Mouse (Mus musculus) midbrain, postnatal 0 days (tissue): ENCODE data around the gene Ankfy1. TPM values are rescaled to one million over a fixed set of nuclear protein-coding genes. Genes with fewer than 3 reads are reported as not detected.
"Not testable (repeated sequence)": the region's sequence is repeated elsewhere in the genome, so short reads cannot be mapped to it uniquely, and the experiment has no call there.

Experiments
- ATAC-seq: fragments of 200-750 bp; cut with Nextera tagmentation; 2 replicates; pipeline ENCODE4 v1.8.0; 2017; ENCODE audit warnings: moderate number of reproducible peaks, mild to moderate bottlenecking, moderate TSS enrichment, moderate library complexity; ENCODE audit not compliant: low FRiP score
- DNase-seq: peaks from one replicate; pipeline ENCODE4 v3.0.0-alpha.2; 2015; ENCODE audit warnings: low spot score
- H3K27ac ChIP-seq: fragments of 300-500 bp; sonication (generic); 2 replicates; pipeline ENCODE4 v1.5.1; 2014; ENCODE audit warnings: low read depth, mild to moderate bottlenecking, low read length, mixed read lengths
- H3K27me3 ChIP-seq: fragments of 300-500 bp; sonication (generic); 2 replicates; pipeline ENCODE4 v1.6.1; 2014; ENCODE audit warnings: low read length, control low read depth, mixed read lengths; ENCODE audit not compliant: insufficient read depth
- H3K36me3 ChIP-seq: fragments of 300-500 bp; sonication (generic); 2 replicates; pipeline ENCODE4 v1.6.1; 2014; ENCODE audit warnings: low read length, control low read depth, mixed read lengths; ENCODE audit not compliant: insufficient read depth
- H3K4me1 ChIP-seq: fragments of 300-500 bp; sonication (generic); 2 replicates; pipeline ENCODE4 v1.6.1; 2014; ENCODE audit warnings: mild to moderate bottlenecking, control low read depth, antibody characterized with exemption, low read length, mixed read lengths; ENCODE audit not compliant: insufficient read depth
- H3K4me2 ChIP-seq: fragments of 300-500 bp; sonication (generic); 2 replicates; pipeline ENCODE4 v1.6.1; 2014; ENCODE audit warnings: low read depth, mild to moderate bottlenecking, low read length, mixed read lengths; ENCODE audit not compliant: poor library complexity, severe bottlenecking
- H3K4me3 ChIP-seq: fragments of 300-500 bp; sonication (generic); 2 replicates; pipeline ENCODE4 v1.5.1; 2014; ENCODE audit warnings: low read depth, mild to moderate bottlenecking, low read length, moderate library complexity
- H3K9ac ChIP-seq: fragments of 300-500 bp; sonication (generic); replicated peaks from 2 replicates; pipeline ENCODE4 v1.6.1; 2014; ENCODE audit warnings: mild to moderate bottlenecking, low read length, moderate library complexity, mixed read lengths; ENCODE audit not compliant: poor library complexity, severe bottlenecking
- H3K9me3 ChIP-seq: fragments of 300-500 bp; sonication (generic); 2 replicates; pipeline ENCODE4 v1.6.1; 2016; ENCODE audit warnings: low read length, control low read depth
- CTCF ChIP-seq: IDR thresholded peaks from 2 replicates; pipeline ENCODE4 v1.5.1; 2016; ENCODE audit warnings: antibody characterized with exemption, mild to moderate bottlenecking
- WGBS: fragments of 180-500 bp; shearing (Covaris S2); extraction: QIAGEN DNeasy Blood & Tissue Kit; methylation state at CpG from one replicate; pipeline ENCODE4 v1.1.7; 2014; 5-methylcytosine and 5-hydroxymethylcytosine counted together
- polyA plus RNA-seq: library from polyadenylated mRNA; unstranded; fragments of >200 nt; fragmentation: Nextera tagmentation; extraction: Ambion mirVana; gene quantifications from 2 replicates; pipeline ENCODE4 v1.2.1, GENCODE M21; 2015
- total RNA-seq: library from RNA; depleted of rRNA; stranded (reverse); fragments of >200 nt; gene quantifications from 2 replicates; pipeline ENCODE4 v1.2.3, GENCODE M21; 2014

Gene Ankfy1
- total and polyA plus RNA-seq, 2 experiments from 2014 or later = 19.6 to 48.1 TPM

- no peak overlapping the region for H3K4me3 ChIP-seq
- no peaks in the 10 kb centered on the region for H3K9me3 ChIP-seq
- DNase-seq (no peak), ATAC-seq (no peak)
- no peak overlapping the region for H3K9ac ChIP-seq
- WGBS = 97% methylated on average over 2 of the region's 2 CpGs
- no peak overlapping the region for H3K27ac ChIP-seq
- no peak overlapping the region for H3K4me2 ChIP-seq
- no peaks in the 10 kb centered on the region for H3K36me3 ChIP-seq
- no peaks in the 10 kb centered on the region for H3K27me3 ChIP-seq
- no peak for TF ChIP-seq CTCF
- H3K4me1 ChIP-seq = 0 out of 2 replicates have a peak, but pooled peaks cover 5% of the 10 kb centered on the region
Observed at GRCm38 (mm10) chr11:72696368-72696971, 6.7 kb downstream of the Ankfy1 start.

GRCm38 (mm10) chr11:72697323-72697722 lies 7.5 kb downstream of the Ankfy1 start:
- H3K9ac ChIP-seq = no peak overlapping the region
- H3K4me2 ChIP-seq = no peak overlapping the region
- ATAC-seq (no peak), DNase-seq (no peak)
- H3K36me3 ChIP-seq = no peaks in the 10 kb centered on the region
- no peak overlapping the region for H3K4me3 ChIP-seq
- H3K27me3 ChIP-seq = no peaks in the 10 kb centered on the region
- no peaks in the 10 kb centered on the region for H3K9me3 ChIP-seq
- no peak overlapping the region for H3K27ac ChIP-seq
- TF ChIP-seq CTCF = no peak
- 0 out of 2 replicates have a peak, but pooled peaks cover under 1% of the 10 kb centered on the region for H3K4me1 ChIP-seq

GRCm38 (mm10) chr11:72705111-72705510 lies 15.3 kb downstream of the Ankfy1 start:
- not testable (repeated sequence) for ATAC-seq, H3K36me3 ChIP-seq, H3K9me3 ChIP-seq, H3K27ac ChIP-seq, H3K4me1 ChIP-seq, H3K4me2 ChIP-seq, H3K9ac ChIP-seq, DNase-seq, H3K4me3 ChIP-seq, H3K27me3 ChIP-seq
- 94% methylated on average over 2 of the region's 2 CpGs for WGBS

GRCm38 (mm10) chr11:72712721-72713120 lies 22.9 kb downstream of the Ankfy1 start:
- Histone ChIP-seq H3K9ac (no peak overlapping the region), H3K27ac (no peak overlapping the region), H3K9me3 (no peaks in the 10 kb centered on the region), H3K27me3 (no peaks in the 10 kb centered on the region), H3K4me3 (no peak overlapping the region), H3K36me3 (peaks cover 11% of the 10 kb centered on the region), H3K4me1 (no peaks in the 10 kb centered on the region), H3K4me2 (no peak overlapping the region)
- no peak for DNase-seq
- 88% methylated on average over 5 of the region's 5 CpGs for WGBS
- TF ChIP-seq CTCF = no peak
- ATAC-seq = no peak

- DNase-seq = no peak
- no peak for TF ChIP-seq CTCF
- no peak for ATAC-seq
- Histone ChIP-seq H3K36me3 (peaks cover under 1% of the 10 kb centered on the region), H3K4me1 (no peaks in the 10 kb centered on the region), H3K9me3 (no peaks in the 10 kb centered on the region), H3K27ac (no peak overlapping the region), H3K4me2 (no peak overlapping the region), H3K27me3 (no peaks in the 10 kb centered on the region), H3K4me3 (no peak overlapping the region), H3K9ac (no peak overlapping the region)
- 79% methylated on average over 3 of the region's 3 CpGs for WGBS
Observed at GRCm38 (mm10) chr11:72718161-72718560, 28.4 kb downstream of the Ankfy1 start.

- no peaks in the 10 kb centered on the region for H3K9me3 ChIP-seq
- no peak overlapping the region for H3K27ac ChIP-seq
- WGBS = 73% methylated on average over 2 of the region's 2 CpGs
- no peaks in the 10 kb centered on the region for H3K27me3 ChIP-seq
- H3K4me3 ChIP-seq = no peak overlapping the region
- no peaks in the 10 kb centered on the region for H3K4me1 ChIP-seq
- no peak for ATAC-seq
- no peak overlapping the region for H3K9ac ChIP-seq
- no peak for TF ChIP-seq CTCF
- DNase-seq = no peak
- H3K4me2 ChIP-seq = no peak overlapping the region
- no peaks in the 10 kb centered on the region for H3K36me3 ChIP-seq
Observed at GRCm38 (mm10) chr11:72723165-72723564, 33.4 kb downstream of the Ankfy1 start.
